Mouse (Mus musculus): ENCODE data around the gene 1700020N01Rik.
A peak's percentile ranks its signal among the peaks of the same experiment; 100 is the strongest.

The 1700020N01Rik gene

GRCm38 (mm10) chr10:21592896-21593380, at the start of gene 1700020N01Rik:
Gene 1700020N01Rik, plus strand, starts transcription at chr10:21593145.
- DNase-seq (ENCODE audit: low spot score): no peak

GRCm38 (mm10) chr10:21543576-21544278, 49.2 kb upstream of the 1700020N01Rik start:
- no peak for DNase-seq (ENCODE audit: low spot score)

GRCm38 (mm10) chr10:21544721-21545120, 48.2 kb upstream of the 1700020N01Rik start:
- DNase-seq (ENCODE audit: low spot score): no peak

GRCm38 (mm10) chr10:21545446-21545845, 47.5 kb upstream of the 1700020N01Rik start:
- DNase-seq (ENCODE audit: low spot score): peak; percentile 75

- DNase-seq (ENCODE audit: low spot score): no peak
Measured at GRCm38 (mm10) chr10:21548871-21549505, 44.0 kb upstream of the 1700020N01Rik start.

GRCm38 (mm10) chr10:21552967-21553682, 39.8 kb upstream of the 1700020N01Rik start:
- no peak for DNase-seq (ENCODE audit: low spot score)

GRCm38 (mm10) chr10:21553683-21554035, 39.3 kb upstream of the 1700020N01Rik start:
- DNase-seq (ENCODE audit: low spot score): peak; percentile 10

GRCm38 (mm10) chr10:21554896-21555580, 37.9 kb upstream of the 1700020N01Rik start:
- no peak for DNase-seq (ENCODE audit: low spot score)

GRCm38 (mm10) chr10:21559769-21560168, 33.2 kb upstream of the 1700020N01Rik start:
- no peak for DNase-seq (ENCODE audit: low spot score)

GRCm38 (mm10) chr10:21561181-21561580, 31.8 kb upstream of the 1700020N01Rik start:
- DNase-seq (ENCODE audit: low spot score): no peak

GRCm38 (mm10) chr10:21563446-21563845, 29.5 kb upstream of the 1700020N01Rik start:
- DNase-seq (ENCODE audit: low spot score): no peak

- DNase-seq (ENCODE audit: low spot score): no peak
Measured at GRCm38 (mm10) chr10:21564189-21564588, 28.8 kb upstream of the 1700020N01Rik start.

- DNase-seq (ENCODE audit: low spot score): no peak
Measured at GRCm38 (mm10) chr10:21566074-21566473, 26.9 kb upstream of the 1700020N01Rik start.

GRCm38 (mm10) chr10:21571615-21572014, 21.3 kb upstream of the 1700020N01Rik start:
- no peak for DNase-seq (ENCODE audit: low spot score)

GRCm38 (mm10) chr10:21573713-21574112, 19.2 kb upstream of the 1700020N01Rik start:
- DNase-seq (ENCODE audit: low spot score): no peak

- no peak for DNase-seq (ENCODE audit: low spot score)
Measured at GRCm38 (mm10) chr10:21575806-21576378, 17.1 kb upstream of the 1700020N01Rik start.

GRCm38 (mm10) chr10:21577798-21578197, 15.1 kb upstream of the 1700020N01Rik start:
- DNase-seq (ENCODE audit: low spot score): no peak

- DNase-seq (ENCODE audit: low spot score): no peak
Measured at GRCm38 (mm10) chr10:21581546-21581945, 11.4 kb upstream of the 1700020N01Rik start.

GRCm38 (mm10) chr10:21587041-21587440, 5.9 kb upstream of the 1700020N01Rik start:
- DNase-seq (ENCODE audit: low spot score): no peak

- DNase-seq (ENCODE audit: low spot score): no peak
Measured at GRCm38 (mm10) chr10:21588007-21588852, 4.7 kb upstream of the 1700020N01Rik start.

GRCm38 (mm10) chr10:21600931-21601330, 8.0 kb downstream of the 1700020N01Rik start:
- peak; percentile 77 for DNase-seq (ENCODE audit: low spot score)

All from lung, postnatal 25 days (tissue).